Mouse (Mus musculus): ENCODE measurements at regions not wholly inside any gene's neighbourhood (a gene's known extent, or its start where the extent isn't known, plus 50 kb on each side); places are given as distances from the start of the nearest gene placed in this dataset.

DNA sequence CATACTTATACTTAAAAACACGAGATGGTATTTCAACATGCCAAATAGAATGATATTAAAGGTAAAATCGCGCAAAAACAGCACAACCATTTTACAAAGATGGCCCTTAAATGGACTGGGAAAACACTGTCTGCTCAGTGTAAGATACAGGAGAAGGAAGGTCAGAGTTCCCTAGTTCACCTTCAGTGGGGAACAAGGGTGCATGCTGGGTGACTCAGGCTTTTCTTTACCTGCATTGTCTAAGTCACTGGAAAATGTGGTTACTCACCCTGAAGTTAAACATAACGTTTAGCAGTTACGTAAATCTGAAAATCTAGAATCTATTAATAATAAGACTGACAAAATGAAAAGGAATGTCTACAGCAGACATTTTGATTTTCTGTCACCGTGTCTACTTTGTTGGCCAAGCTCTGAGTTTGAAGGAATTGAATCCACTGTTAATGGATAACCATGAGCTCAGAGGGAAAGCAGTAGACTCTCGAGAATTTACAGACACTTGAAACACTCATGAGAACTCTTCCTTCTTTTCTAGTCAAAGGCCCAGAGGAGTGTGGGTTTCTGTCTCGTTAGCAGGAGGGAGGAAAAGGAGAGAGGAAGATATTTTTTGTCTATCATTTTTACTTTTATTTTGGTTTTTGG lies 63.5 kb upstream of the Cdh6 start:
- ATAC-seq (replicated peaks in 1 of 2; ENCODE audit: insufficient read depth in 1 of 2, low FRiP score in 2 of 2, low TSS enrichment in 1 of 2, low read depth in 1 of 2, poor library complexity in 2 of 2, severe bottlenecking in 2 of 2), result no peak

GRCm38 (mm10) chr15:13232567-13233259 lies 59.2 kb upstream of the Cdh6 start:
- ATAC-seq (replicated peaks in 1 of 2; ENCODE audit: insufficient read depth in 1 of 2, low FRiP score in 2 of 2, low TSS enrichment in 1 of 2, low read depth in 1 of 2, poor library complexity in 2 of 2, severe bottlenecking in 2 of 2), result no peak

DNA sequence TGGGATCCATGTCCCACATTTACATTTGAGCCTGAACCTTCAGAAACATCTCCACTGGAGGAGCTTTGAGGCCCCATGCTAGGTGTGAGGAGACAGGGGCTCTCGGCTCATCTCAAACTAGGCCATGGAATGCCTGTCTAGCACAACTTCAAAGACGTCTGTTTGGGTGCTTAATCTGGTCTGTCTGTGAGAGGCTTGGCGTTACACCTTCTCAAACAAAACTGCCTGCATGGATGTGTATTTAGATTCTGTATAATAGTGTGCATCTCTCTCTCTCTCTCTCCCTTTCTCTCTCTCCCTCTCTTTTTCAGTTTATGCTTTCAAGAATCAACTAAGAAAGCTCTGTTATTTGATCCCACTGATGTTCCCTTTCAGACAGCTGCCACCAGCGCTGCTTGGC lies 58.1 kb upstream of the Cdh6 start:
- no peak for ATAC-seq (replicated peaks in 1 of 2; ENCODE audit: insufficient read depth in 1 of 2, low FRiP score in 2 of 2, low TSS enrichment in 1 of 2, low read depth in 1 of 2, poor library complexity in 2 of 2, severe bottlenecking in 2 of 2)

GRCm38 (mm10) chr15:13228125-13228524 lies 54.6 kb upstream of the Cdh6 start:
- no peak for ATAC-seq (replicated peaks in 1 of 2; ENCODE audit: insufficient read depth in 1 of 2, low FRiP score in 2 of 2, low TSS enrichment in 1 of 2, low read depth in 1 of 2, poor library complexity in 2 of 2, severe bottlenecking in 2 of 2)

Data from hematopoietic stem cell, adult 5-6 weeks (primary cell).